Mouse (Mus musculus) embryonic facial prominence, embryonic 14.5 days (tissue): Measurements from ENCODE around the gene Mei1. TPM values are rescaled to one million over a fixed set of nuclear protein-coding genes. Genes with fewer than 3 reads are reported as not detected.

Experiments used
- ATAC-seq: fragments of 200-750 bp; cut with Nextera tagmentation; 2 replicates; pipeline ENCODE4 v1.8.0; 2017; ENCODE audit warnings: low read depth, moderate number of reproducible peaks, moderate TSS enrichment
- DNase-seq: peaks from one replicate; pipeline ENCODE4 v3.0.0-alpha.2; 2015; ENCODE audit warnings: low spot score
- H3K27ac ChIP-seq: fragments of 300-500 bp; sonication (generic); replicated peaks from 2 replicates; pipeline ENCODE4 v1.5.1; 2014; ENCODE audit warnings: low read depth, mild to moderate bottlenecking, low read length, moderate library complexity
- H3K27me3 ChIP-seq: fragments of 300-500 bp; sonication (generic); replicated peaks from 2 replicates; pipeline ENCODE4 v1.6.1; 2014; ENCODE audit warnings: low read length; ENCODE audit not compliant: control insufficient read depth, insufficient read depth
- H3K36me3 ChIP-seq: fragments of 300-500 bp; sonication (generic); 2 replicates; pipeline ENCODE4 v1.6.1; 2014; ENCODE audit warnings: low read length, mixed read lengths; ENCODE audit not compliant: control insufficient read depth, insufficient read depth
- H3K4me1 ChIP-seq: fragments of 300-500 bp; sonication (generic); 2 replicates; pipeline ENCODE4 v1.6.1; 2014; ENCODE audit warnings: antibody characterized with exemption, low read length; ENCODE audit not compliant: control insufficient read depth, insufficient read depth
- H3K4me2 ChIP-seq: fragments of 300-500 bp; sonication (generic); 2 replicates; pipeline ENCODE4 v1.6.1; 2014; ENCODE audit warnings: low read depth, mild to moderate bottlenecking, low read length, moderate library complexity, mixed read lengths
- H3K4me3 ChIP-seq: fragments of 300-500 bp; sonication (generic); 2 replicates; pipeline ENCODE4 v1.5.1; 2014; ENCODE audit warnings: low read depth, mild to moderate bottlenecking, low read length
- H3K9ac ChIP-seq: fragments of 300-500 bp; sonication (generic); 2 replicates; pipeline ENCODE4 v1.6.1; 2014; ENCODE audit warnings: low read depth, mild to moderate bottlenecking, low read length, moderate library complexity, mixed read lengths
- H3K9me3 ChIP-seq: fragments of 300-500 bp; sonication (generic); 2 replicates; pipeline ENCODE4 v1.6.1; 2016; ENCODE audit warnings: low read length; ENCODE audit not compliant: control insufficient read depth
- WGBS: fragments of 180-500 bp; shearing (Covaris S2); extraction: QIAGEN DNeasy Blood & Tissue Kit; methylation state at CpG from one replicate; pipeline ENCODE4 v1.1.7; 2014; 5-methylcytosine and 5-hydroxymethylcytosine counted together
- polyA plus RNA-seq: library from polyadenylated mRNA; unstranded; fragments of >200 nt; fragmentation: Nextera tagmentation; extraction: Ambion mirVana; gene quantifications from 2 replicates; pipeline ENCODE4 v1.2.1, GENCODE M21; 2014

The Mei1 gene
- polyA plus RNA-seq, 1 experiment from 2014 or later: not detected

DNA sequence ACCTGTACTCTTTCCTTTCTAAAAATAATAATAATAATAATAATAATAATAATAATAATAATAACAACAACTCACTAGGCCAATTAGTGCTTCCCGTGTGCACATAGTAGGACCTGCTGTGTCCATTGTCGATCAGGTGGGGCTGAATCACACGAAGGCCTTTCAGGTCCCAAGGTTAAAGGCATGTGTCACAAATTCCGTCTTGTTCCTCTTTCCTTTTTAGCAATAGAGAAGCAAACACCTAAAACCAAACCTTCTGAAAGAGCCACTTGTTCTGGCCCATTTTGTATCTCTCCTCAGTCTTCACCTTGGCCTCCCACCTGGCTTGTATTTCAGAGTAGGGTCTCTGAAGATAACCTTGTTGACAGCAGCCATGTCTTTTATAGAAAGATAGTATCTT is 81.4 kb downstream of the Mei1 start:
- no peak for ATAC-seq
- peaks cover 22% of the 10 kb centered on the region; the same call in 1 of the 2 replicates for H3K4me1 ChIP-seq

GRCm38 (mm10) chr15:82152022-82152421 is 82.2 kb downstream of the Mei1 start:
- H3K27ac ChIP-seq: 0 out of 2 replicates have a peak overlapping the region, but pooled peaks have one; percentile 44
- no peak for DNase-seq

More for the DNA sequence above, 81.4 kb downstream of the Mei1 start:
- Histone ChIP-seq H3K4me3 (no peak overlapping the region), H3K4me2 (no peak overlapping the region), H3K9ac (no peak overlapping the region), H3K36me3 (0 out of 2 replicates have a peak, but pooled peaks cover 7% of the 10 kb centered on the region), H3K27ac (no peak overlapping the region), H3K27me3 (no peaks in the 10 kb centered on the region), H3K9me3 (no peaks in the 10 kb centered on the region)
- DNase-seq: no peak
- WGBS: 89% methylated on average over 4 of the region's 4 CpGs

GRCm38 (mm10) chr15:82152435-82152834 is 82.6 kb downstream of the Mei1 start:
- 74% methylated on average over 7 of the region's 7 CpGs for WGBS
- no peak overlapping the region for H3K9ac ChIP-seq
- 0 out of 2 replicates have a peak overlapping the region, but pooled peaks have one; percentile 44 for H3K27ac ChIP-seq
- no peaks in the 10 kb centered on the region for H3K9me3 ChIP-seq
- no peaks in the 10 kb centered on the region for H3K27me3 ChIP-seq
- no peak for DNase-seq
- H3K36me3 ChIP-seq: 0 out of 2 replicates have a peak, but pooled peaks cover 7% of the 10 kb centered on the region
- ATAC-seq: no peak
- no peak overlapping the region for H3K4me2 ChIP-seq
- no peak overlapping the region for H3K4me3 ChIP-seq
- H3K4me1 ChIP-seq: peaks cover 21% of the 10 kb centered on the region

More at GRCm38 (mm10) chr15:82152022-82152421, 82.2 kb downstream of the Mei1 start:
- no peak overlapping the region for H3K4me3 ChIP-seq
- peaks cover 19% of the 10 kb centered on the region; the same call in 1 of the 2 replicates for H3K4me1 ChIP-seq
- no peak overlapping the region for H3K4me2 ChIP-seq
- H3K36me3 ChIP-seq: 0 out of 2 replicates have a peak, but pooled peaks cover 7% of the 10 kb centered on the region
- 82% methylated on average over 12 of the region's 12 CpGs for WGBS
- no peaks in the 10 kb centered on the region for H3K27me3 ChIP-seq
- no peaks in the 10 kb centered on the region for H3K9me3 ChIP-seq
- no peak for ATAC-seq
- no peak overlapping the region for H3K9ac ChIP-seq

GRCm38 (mm10) chr15:82156298-82156697 is 86.5 kb downstream of the Mei1 start:
- no peak for DNase-seq
- no peaks in the 10 kb centered on the region for H3K9me3 ChIP-seq
- H3K9ac ChIP-seq: no peak overlapping the region
- H3K36me3 ChIP-seq: no peaks in the 10 kb centered on the region
- H3K27me3 ChIP-seq: no peaks in the 10 kb centered on the region
- peaks cover 45% of the 10 kb centered on the region for H3K4me1 ChIP-seq
- no peak overlapping the region for H3K27ac ChIP-seq
- 83% methylated on average over 6 of the region's 6 CpGs for WGBS
- no peak for ATAC-seq
- no peak overlapping the region for H3K4me3 ChIP-seq
- no peak overlapping the region for H3K4me2 ChIP-seq

DNA sequence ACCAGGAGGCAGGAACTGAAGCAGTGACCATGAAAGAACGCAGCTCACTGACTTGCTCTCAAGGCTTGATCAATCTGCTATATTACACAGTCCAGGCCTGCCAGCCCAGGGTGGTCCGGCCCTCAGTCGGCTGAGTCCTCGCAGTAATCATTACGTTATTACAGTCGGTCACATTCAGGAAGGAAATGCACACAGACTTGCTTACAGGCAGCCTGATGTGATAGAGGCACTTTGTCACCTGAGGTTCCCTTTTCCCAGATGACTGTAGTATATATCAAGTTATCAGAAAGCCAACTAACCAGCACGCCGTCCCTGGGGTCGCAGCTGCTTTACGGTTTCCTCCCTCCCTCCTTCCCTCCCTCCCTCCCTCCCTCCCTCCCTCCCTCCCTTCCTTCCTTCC is 87.1 kb downstream of the Mei1 start:
- H3K4me1 ChIP-seq: peaks cover 48% of the 10 kb centered on the region
- ATAC-seq (no peak), DNase-seq (no peak)
- H3K27me3 ChIP-seq: no peaks in the 10 kb centered on the region
- no peak overlapping the region for H3K4me2 ChIP-seq
- no peaks in the 10 kb centered on the region for H3K36me3 ChIP-seq
- no peaks in the 10 kb centered on the region for H3K9me3 ChIP-seq
- H3K4me3 ChIP-seq: no peak overlapping the region
- 81% methylated on average over 10 of the region's 10 CpGs for WGBS
- H3K9ac ChIP-seq: no peak overlapping the region
- peak overlapping the region; percentile 44; the same call in 1 of the 2 replicates for H3K27ac ChIP-seq

GRCm38 (mm10) chr15:82158243-82159035 is 88.6 kb downstream of the Mei1 start:
- H3K27me3 ChIP-seq: no peaks in the 10 kb centered on the region
- DNase-seq (no peak), ATAC-seq (no peak)
- peak overlapping the region; percentile 13 for H3K4me2 ChIP-seq
- no peak overlapping the region for H3K4me3 ChIP-seq
- H3K9ac ChIP-seq: 0 out of 2 replicates have a peak overlapping the region, but pooled peaks have one; percentile 36
- H3K9me3 ChIP-seq: no peaks in the 10 kb centered on the region
- H3K27ac ChIP-seq: peak overlapping the region; percentile 66
- H3K4me1 ChIP-seq: peaks cover 40% of the 10 kb centered on the region
- WGBS: 32% methylated on average over 17 of the region's 17 CpGs
- no peaks in the 10 kb centered on the region for H3K36me3 ChIP-seq

- DNase-seq (no peak), ATAC-seq (no peak)
- Histone ChIP-seq H3K4me3 (no peak overlapping the region), H3K9ac (no peak overlapping the region), H3K4me2 (no peak overlapping the region), H3K9me3 (no peaks in the 10 kb centered on the region), H3K36me3 (no peaks in the 10 kb centered on the region), H3K4me1 (peaks cover 40% of the 10 kb centered on the region), H3K27ac (peak overlapping the region; percentile 66), H3K27me3 (no peaks in the 10 kb centered on the region)
- 78% methylated on average over 9 of the region's 9 CpGs for WGBS
These were observed 89.7 kb downstream of the Mei1 start for GRCm38 (mm10) chr15:82159471-82159870.

DNA sequence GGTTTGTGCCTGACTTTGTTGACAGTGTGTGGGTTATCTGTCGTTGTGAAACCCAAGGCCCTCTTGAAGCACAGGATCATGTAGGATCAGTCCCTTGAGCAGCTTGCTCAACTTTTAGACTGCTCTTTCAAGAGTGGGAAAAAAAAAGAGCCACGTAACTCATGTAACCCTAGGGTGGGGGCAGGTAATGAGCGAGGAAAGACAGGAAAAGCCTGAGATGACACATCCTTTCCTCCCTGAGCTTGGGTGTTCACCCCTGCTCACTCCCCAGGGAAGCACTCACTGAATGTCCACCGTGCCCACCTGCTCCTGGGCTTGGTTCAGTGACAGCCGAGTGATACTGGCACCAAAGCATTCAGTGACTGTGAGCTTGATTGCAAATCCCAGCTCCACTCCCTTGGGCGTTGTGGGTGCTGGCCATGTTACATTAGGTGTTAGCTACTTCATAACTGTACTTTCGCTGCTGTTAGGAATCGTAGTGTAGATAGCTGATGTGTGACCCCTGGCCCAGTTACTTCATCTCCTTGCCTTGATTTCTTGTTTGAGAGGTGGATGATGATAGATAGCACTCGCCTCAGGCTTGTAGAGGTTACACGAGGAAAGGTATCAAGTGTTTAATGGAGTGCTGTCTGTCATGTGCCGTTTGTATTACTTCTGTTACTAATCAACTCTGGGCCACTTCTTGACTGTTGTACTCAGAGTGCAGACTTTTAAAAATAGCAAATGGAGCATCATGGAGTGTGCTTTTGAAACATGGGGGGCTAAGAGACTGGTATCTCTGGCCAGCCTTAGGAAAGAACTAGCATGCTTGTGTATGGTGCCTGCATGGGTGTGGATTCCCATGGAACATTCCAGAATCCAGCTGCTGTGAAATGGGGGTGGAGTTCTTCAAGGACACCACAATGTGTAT is 91.2 kb downstream of the Mei1 start:
- Histone ChIP-seq H3K9me3 (no peaks in the 10 kb centered on the region), H3K4me1 (peaks cover 42% of the 10 kb centered on the region), H3K4me2 (no peak overlapping the region), H3K27ac (peak overlapping the region; percentile 8; the same call in 1 of the 2 replicates), H3K27me3 (no peaks in the 10 kb centered on the region), H3K36me3 (no peaks in the 10 kb centered on the region), H3K4me3 (no peak overlapping the region), H3K9ac (0 out of 2 replicates have a peak overlapping the region, but pooled peaks have one; percentile 34)
- no peak for DNase-seq
- 60% methylated on average over 11 of the region's 11 CpGs for WGBS
- ATAC-seq: no peak
